Mouse (Mus musculus) c-Kit-negative CD71-positive TER-119-positive erythroid progenitor cells, embryonic 14.5 days (primary cell): ENCODE data around the gene Cage1.

ENCODE experiments used
- DNase-seq: peaks from one replicate; pipeline ENCODE4 v3.0.0-alpha.2; 2013; ENCODE audit warnings: low read depth, low spot score

Gene Cage1

GRCm38 (mm10) chr13:38010444-38010910 is 26.4 kb downstream of the Cage1 start:
- DNase-seq: no peak

GRCm38 (mm10) chr13:38009721-38010408 is 27.0 kb downstream of the Cage1 start:
- DNase-seq: no peak

GRCm38 (mm10) chr13:38007972-38008371 is 28.9 kb downstream of the Cage1 start:
- no peak for DNase-seq

- DNase-seq: no peak
Measured at GRCm38 (mm10) chr13:38002461-38002860, 34.4 kb downstream of the Cage1 start.

- DNase-seq: peak; percentile 40
Measured at GRCm38 (mm10) chr13:37999713-38000112, 37.2 kb downstream of the Cage1 start.

- no peak for DNase-seq
Measured at GRCm38 (mm10) chr13:37994405-37994749, 42.5 kb downstream of the Cage1 start.

- peak; percentile 85 for DNase-seq
Measured at GRCm38 (mm10) chr13:37993704-37994404, 43.0 kb downstream of the Cage1 start, which contains the start of gene Ssr1. Ssr1 (minus strand) TSS chr13:37994217.

GRCm38 (mm10) chr13:37993376-37993703 is 43.5 kb downstream of the Cage1 start:
- no peak for DNase-seq

GRCm38 (mm10) chr13:37992638-37993371 is 44.1 kb downstream of the Cage1 start:
- no peak for DNase-seq

- no peak for DNase-seq
Measured at GRCm38 (mm10) chr13:37989701-37990100, 47.2 kb downstream of the Cage1 start.

GRCm38 (mm10) chr13:37986166-37986565 is 50.7 kb downstream of the Cage1 start:
- no peak for DNase-seq

GRCm38 (mm10) chr13:37981063-37981462 is 55.8 kb downstream of the Cage1 start:
- DNase-seq: no peak

GRCm38 (mm10) chr13:37980346-37980745 is 56.5 kb downstream of the Cage1 start:
- no peak for DNase-seq

GRCm38 (mm10) chr13:37979506-37979905 is 57.4 kb downstream of the Cage1 start:
- no peak for DNase-seq

GRCm38 (mm10) chr13:37974731-37975130 is 62.1 kb downstream of the Cage1 start:
- DNase-seq: no peak

GRCm38 (mm10) chr13:37974036-37974435 is 62.8 kb downstream of the Cage1 start:
- DNase-seq: no peak

- no peak for DNase-seq
Measured at GRCm38 (mm10) chr13:37970887-37971530, 65.9 kb downstream of the Cage1 start.

GRCm38 (mm10) chr13:37969988-37970387 is 66.9 kb downstream of the Cage1 start:
- DNase-seq: no peak

GRCm38 (mm10) chr13:37969337-37969736 is 67.5 kb downstream of the Cage1 start:
- DNase-seq: peak; percentile 55

- DNase-seq: no peak
Measured at GRCm38 (mm10) chr13:37967565-37967964, 69.3 kb downstream of the Cage1 start.

GRCm38 (mm10) chr13:37967052-37967437 is 69.8 kb downstream of the Cage1 start:
- DNase-seq: no peak
